Mouse (Mus musculus): ENCODE results near the gene Gpr155.

The Gpr155 gene

GRCm38 (mm10) chr2:73386356-73387046 is at the start of gene Gpr155:
Gpr155 (minus strand) TSS chr2:73386572.
- DNase-seq (ENCODE audit: low spot score): peak; percentile 99

DNA sequence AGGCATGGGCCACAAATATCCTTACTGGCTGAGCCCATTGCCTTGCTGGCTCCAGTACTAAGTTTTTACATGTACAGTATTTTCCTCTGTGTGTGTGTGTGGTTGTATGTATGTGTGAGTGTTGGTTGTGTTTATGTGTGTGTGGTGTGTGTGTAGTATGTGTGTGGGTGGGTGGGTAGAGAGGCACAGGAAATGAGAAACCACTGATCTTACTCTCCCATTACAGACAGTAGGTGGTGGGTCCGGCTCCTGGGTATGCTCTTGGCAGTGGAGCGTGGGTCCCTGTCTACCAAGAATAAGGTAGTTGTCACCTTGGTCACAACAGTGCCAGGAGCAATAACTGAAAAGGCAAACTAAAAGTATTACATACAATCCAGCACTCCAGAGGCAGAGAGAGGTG is 49.5 kb upstream of the Gpr155 start:
- DNase-seq (ENCODE audit: low spot score): no peak

- no peak for DNase-seq (ENCODE audit: low spot score)
These were observed 45.6 kb upstream of the Gpr155 start for GRCm38 (mm10) chr2:73431959-73432396.

GRCm38 (mm10) chr2:73428803-73429468 is 42.6 kb upstream of the Gpr155 start:
- no peak for DNase-seq (ENCODE audit: low spot score)

GRCm38 (mm10) chr2:73427293-73427692 is 40.9 kb upstream of the Gpr155 start:
- peak; percentile 40 for DNase-seq (ENCODE audit: low spot score)

DNA sequence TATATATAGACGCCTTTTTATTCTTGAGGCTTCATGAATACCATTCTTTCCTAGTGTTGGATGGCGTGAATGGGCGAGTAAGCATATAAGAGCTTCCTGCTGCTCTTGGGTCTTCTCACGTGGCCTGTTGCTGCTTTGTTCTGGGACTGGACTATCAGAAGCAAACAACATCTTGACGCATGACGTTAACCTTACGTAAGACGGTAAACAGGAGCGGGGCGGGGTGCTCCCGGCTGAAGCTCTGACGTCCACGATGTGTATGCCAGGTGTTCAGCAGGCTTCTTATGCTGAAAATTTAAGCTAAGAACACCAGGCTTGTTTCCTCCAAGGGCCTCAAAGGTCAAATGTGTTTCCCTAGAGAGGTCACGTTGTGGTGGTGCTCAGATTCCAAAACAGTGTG is 39.5 kb upstream of the Gpr155 start:
- no peak for DNase-seq (ENCODE audit: low spot score)

- no peak for DNase-seq (ENCODE audit: low spot score)
These were observed 33.4 kb upstream of the Gpr155 start for GRCm38 (mm10) chr2:73419730-73420129.

- peak; percentile 8 for DNase-seq (ENCODE audit: low spot score)
These were observed 32.9 kb upstream of the Gpr155 start for GRCm38 (mm10) chr2:73419285-73419684.

DNA sequence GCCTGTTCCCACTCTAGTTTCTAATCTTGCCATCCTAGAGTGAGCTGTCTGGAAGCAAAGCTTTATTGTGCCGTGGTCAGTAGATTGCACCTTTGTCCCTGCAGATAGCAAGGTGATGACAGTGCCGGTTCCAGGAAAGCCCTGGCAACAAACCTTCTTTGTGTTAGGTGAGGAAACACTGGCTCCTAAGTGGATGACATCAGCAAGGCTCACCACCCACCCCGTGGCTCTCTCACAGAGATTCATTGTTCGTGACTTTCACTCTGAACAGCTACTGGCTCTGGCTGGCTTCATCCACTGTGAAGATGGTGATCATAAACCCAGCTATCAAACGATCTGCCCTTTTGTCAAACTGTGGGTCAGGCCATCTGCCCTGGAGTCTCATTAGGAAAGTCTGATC is 29.5 kb upstream of the Gpr155 start:
- no peak for DNase-seq (ENCODE audit: low spot score)

DNA sequence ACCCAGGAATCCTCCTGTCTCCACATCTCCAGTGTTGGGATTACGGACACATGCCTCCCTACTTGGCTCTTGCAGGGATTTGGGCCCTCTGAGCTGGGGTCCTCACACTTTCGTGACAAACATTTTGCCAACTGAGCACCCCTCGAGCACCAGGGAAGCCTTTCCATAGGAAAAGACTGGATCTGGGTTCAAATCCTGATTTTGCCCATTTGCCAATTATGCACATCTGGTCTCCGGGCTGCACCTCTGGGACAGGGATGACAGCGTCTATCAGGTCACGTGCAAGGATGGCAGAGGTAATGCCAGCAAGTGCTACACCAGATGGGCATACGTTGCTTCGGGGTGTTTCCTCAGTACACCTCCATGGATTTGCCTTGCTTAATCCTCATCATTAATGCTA is 23.7 kb upstream of the Gpr155 start:
- no peak for DNase-seq (ENCODE audit: low spot score)

DNA sequence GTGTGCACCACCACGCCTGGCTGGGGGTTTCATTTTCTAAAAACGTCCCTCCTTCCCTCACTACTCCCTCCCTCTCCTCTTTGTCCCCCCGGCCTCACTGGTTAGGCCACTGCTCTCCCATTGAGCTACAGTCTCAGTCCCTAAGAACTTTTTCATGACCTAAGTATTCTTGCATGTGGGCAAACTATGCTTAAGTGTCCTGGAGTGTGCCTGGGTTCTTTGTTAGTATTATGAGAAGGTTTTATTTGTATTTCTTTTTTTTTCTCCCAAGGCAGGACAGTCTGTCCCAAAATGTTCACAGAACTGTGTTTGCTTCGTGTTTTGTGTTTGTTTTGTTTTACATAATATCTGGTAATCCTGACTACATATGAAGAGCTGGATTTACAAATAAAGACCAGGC is 21.3 kb upstream of the Gpr155 start:
- DNase-seq (ENCODE audit: low spot score): no peak

- no peak for DNase-seq (ENCODE audit: low spot score)
These were observed 20.1 kb upstream of the Gpr155 start for GRCm38 (mm10) chr2:73406336-73406915.

- DNase-seq (ENCODE audit: low spot score): no peak
These were observed 18.6 kb upstream of the Gpr155 start for GRCm38 (mm10) chr2:73404980-73405379.

GRCm38 (mm10) chr2:73404442-73404841 is 18.1 kb upstream of the Gpr155 start:
- DNase-seq (ENCODE audit: low spot score): no peak

- no peak for DNase-seq (ENCODE audit: low spot score)
These were observed 17.1 kb upstream of the Gpr155 start for GRCm38 (mm10) chr2:73403385-73404013.

DNA sequence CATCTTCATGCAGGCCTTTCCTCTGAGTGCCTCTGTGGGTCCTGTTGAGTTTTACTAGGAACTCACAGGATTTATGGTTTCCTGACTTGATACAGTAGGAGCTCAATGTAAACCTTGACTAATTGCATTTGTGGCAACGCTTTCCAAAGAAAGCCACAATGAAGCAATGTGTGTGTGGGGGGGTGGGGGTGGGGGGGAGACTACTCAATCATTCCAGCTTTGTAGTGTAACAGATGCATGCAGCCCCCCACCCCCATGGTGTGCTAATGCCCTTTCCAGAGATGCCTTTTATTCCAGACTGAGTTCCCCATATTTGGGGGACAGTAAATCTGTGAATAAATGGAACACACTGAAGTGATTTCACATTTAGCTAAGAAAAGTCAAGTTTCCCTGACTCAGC is 15.3 kb upstream of the Gpr155 start:
- no peak for DNase-seq (ENCODE audit: low spot score)

DNA sequence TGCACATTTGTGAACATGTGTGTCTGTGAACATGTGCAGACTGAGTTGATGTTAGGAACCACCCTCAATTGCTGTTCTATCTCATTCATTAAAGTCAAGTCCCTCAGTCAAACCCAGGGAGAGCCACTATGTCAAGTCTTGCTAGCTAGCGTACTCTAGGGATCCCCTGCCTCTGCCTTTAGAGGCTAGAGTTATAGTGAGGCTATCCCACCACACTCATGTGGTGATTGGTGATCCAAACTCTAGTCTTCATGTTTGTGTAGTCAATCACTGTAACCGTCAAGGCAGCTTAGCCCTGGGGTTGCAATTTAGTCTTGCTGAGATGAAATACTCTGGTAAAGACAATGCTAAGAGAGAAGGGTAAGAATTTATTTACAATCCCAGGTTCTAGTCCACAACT is 11.1 kb upstream of the Gpr155 start:
- DNase-seq (ENCODE audit: low spot score): no peak

- no peak for DNase-seq (ENCODE audit: low spot score)
These were observed 10.5 kb upstream of the Gpr155 start for GRCm38 (mm10) chr2:73396828-73397325.

DNA sequence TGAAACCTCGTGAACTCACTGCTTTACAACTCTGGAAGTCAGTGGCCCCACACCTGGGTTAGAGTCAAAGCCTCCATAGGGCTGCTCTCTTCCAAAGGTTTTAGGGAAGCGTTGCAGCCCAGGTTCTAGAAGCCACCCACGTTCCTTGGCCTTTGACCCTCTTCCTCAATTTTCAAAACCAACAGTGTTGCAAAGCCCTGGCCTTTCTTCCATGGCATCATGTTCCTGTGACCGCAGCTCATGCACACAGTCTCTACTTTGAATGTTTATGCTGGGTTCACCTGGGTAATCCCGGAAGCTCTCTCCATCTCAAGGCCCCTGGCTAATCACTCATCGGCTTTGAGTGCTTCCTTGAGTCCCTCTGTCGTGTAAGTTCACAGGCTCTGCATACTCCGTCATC is 9.1 kb upstream of the Gpr155 start:
- no peak for DNase-seq (ENCODE audit: low spot score)

- no peak for DNase-seq (ENCODE audit: low spot score)
These were observed 8.1 kb upstream of the Gpr155 start for GRCm38 (mm10) chr2:73394476-73394875.

DNA sequence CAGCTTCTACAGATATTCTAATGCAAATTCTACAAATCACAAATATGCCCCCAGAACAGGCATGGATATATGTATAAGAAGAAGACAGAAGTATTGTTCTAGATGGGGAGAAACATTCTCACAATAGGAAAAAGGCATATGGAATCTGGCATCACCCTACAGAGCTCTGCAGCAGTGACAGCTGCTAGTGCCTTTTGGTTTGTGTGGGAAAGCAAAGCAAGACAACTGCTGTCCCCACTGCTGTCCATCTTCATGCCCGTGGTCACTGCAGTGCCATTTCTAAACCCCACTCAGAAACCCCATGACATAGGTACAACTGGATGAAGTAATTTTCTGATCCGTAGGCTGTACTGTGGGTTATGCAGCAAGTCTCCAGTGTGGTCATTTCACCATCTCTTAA is 6.4 kb upstream of the Gpr155 start:
- DNase-seq (ENCODE audit: low spot score): no peak

- no peak for DNase-seq (ENCODE audit: low spot score)
These were observed 3.6 kb upstream of the Gpr155 start for GRCm38 (mm10) chr2:73389951-73390350.

- no peak for DNase-seq (ENCODE audit: low spot score)
These were observed 1.4 kb upstream of the Gpr155 start for GRCm38 (mm10) chr2:73387806-73388205.

Data from c-Kit-positive CD71-positive TER-119-positive erythroid progenitor cells, embryonic 14.5 days (primary cell).